26 mouse cellular contexts compared by ENCODE assay signal in the genomic region with DNA sequence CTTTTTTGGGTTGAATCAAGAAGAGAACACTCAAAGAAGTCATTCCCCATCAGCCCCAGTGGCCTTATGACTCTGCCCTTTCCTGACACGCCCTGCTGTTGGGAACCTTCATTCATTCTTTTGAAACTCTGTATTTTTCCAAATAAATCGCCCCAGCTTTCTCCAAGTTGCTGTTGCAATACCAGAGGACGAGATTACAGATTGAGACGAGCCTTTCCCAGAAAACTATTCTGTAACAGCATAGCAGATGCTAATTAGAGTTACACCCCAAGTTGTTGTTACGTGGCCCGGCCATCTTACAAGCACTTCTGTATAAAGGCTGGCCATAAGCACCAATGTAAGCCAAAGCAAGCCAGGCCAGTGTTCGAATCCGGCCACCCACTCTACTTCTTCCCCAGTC. TPM values are rescaled to one million over a fixed set of nuclear protein-coding genes. Genes with fewer than 3 reads are reported as not detected.
DNase-seq lines count a peak whose midpoint lies in the region; ATAC-seq lines count a peak whose summit lies in the region.
"Had no signal": no experiment of that assay in that cellular context is flagged by ENCODE, and none has a peak within 500 bp of the region (broad histone marks: within the 10 kb centered on the region; RNA-seq: fewer than 3 reads in every experiment).

No protein-coding gene starts in this region.

- H3K27me3 ChIP-seq in hindbrain, embryonic 13.5 days = no peaks in the 10 kb centered on the region
- H3K27me3 ChIP-seq: CH12.LX; embryonic facial prominence, embryonic 13.5 days; limb, embryonic 13.5 days; lung, embryonic 15.5 days; Patski had no signal

- no peaks in the 10 kb centered on the region for H3K9me3 ChIP-seq in hindbrain, embryonic 13.5 days
- H3K9me3 ChIP-seq: embryonic facial prominence, embryonic 13.5 days; G1E; heart, embryonic 10.5 days; limb, embryonic 13.5 days; lung, embryonic 15.5 days had no signal

- DNase-seq in heart, adult 18-20 months = peak; percentile 61 to 77
- DNase-seq in heart, postnatal 36 days = no peak
- peak; percentile 63 for DNase-seq in lung, postnatal 36 days
- no peak for DNase-seq in lung, postnatal 10 days
- peak; percentile 67 for DNase-seq in adipocyte (ENCODE audit: low spot score)
- DNase-seq in skeletal muscle tissue, adult 2 months (ENCODE audit: low read depth, low spot score) = peak; percentile 60
- no peak for DNase-seq in urinary bladder, adult 18-20 months (ENCODE audit: low spot score in 2 of 2)
- DNase-seq: cerebellum, adult 11-12 months; cerebellum, adult 9-11 months; gastrocnemius, postnatal 10 days; kidney, adult 8-10 months; kidney, postnatal 4 days; midbrain, embryonic 14.5 days; right cerebral cortex, postnatal 25 days had no signal

- no peak overlapping the region for H3K9ac ChIP-seq in hindbrain, embryonic 13.5 days
- H3K9ac ChIP-seq: embryonic facial prominence, embryonic 13.5 days; limb, embryonic 13.5 days; lung, embryonic 15.5 days had no signal

- no peaks in the 10 kb centered on the region for H3K36me3 ChIP-seq in hindbrain, embryonic 13.5 days
- H3K36me3 ChIP-seq: embryonic facial prominence, embryonic 13.5 days; G1E; heart, embryonic 10.5 days; limb, embryonic 13.5 days; lung, embryonic 15.5 days had no signal

- 91% methylated on average over 8 of the region's 8 CpGs for WGBS in hindbrain, embryonic 13.5 days

- H3K4me2 ChIP-seq in hindbrain, embryonic 13.5 days = no peak overlapping the region
- H3K4me2 ChIP-seq: embryonic facial prominence, embryonic 13.5 days; limb, embryonic 13.5 days; liver, embryonic 11.5 days; lung, embryonic 15.5 days had no signal

- intact Hi-C loops in heart, postnatal 36 days (cut with DNase I) = no loop called here

- no peak overlapping the region for H3K27ac ChIP-seq in hindbrain, embryonic 13.5 days
- H3K27ac ChIP-seq: embryonic facial prominence, embryonic 13.5 days; heart, embryonic 10.5 days; kidney, postnatal 0 days; limb, embryonic 13.5 days; lung, embryonic 15.5 days had no signal

- H3K4me1 ChIP-seq in hindbrain, embryonic 13.5 days (replicated peaks) = no peaks in the 10 kb centered on the region
- H3K4me1 ChIP-seq: embryonic facial prominence, embryonic 13.5 days; limb, embryonic 13.5 days had no signal

- no peak for ATAC-seq in hindbrain, embryonic 13.5 days (ENCODE audit: low FRiP score)
- ATAC-seq: forebrain, embryonic 16.5 days; intestine, embryonic 16.5 days; Patski had no signal

- no peak overlapping the region for H3K4me3 ChIP-seq in hindbrain, embryonic 13.5 days
- H3K4me3 ChIP-seq: embryonic facial prominence, embryonic 13.5 days; heart, embryonic 10.5 days; limb, embryonic 13.5 days; lung, embryonic 15.5 days had no signal

RNA-seq across cellular contexts. Expression of a gene that starts 14.8 kb away (rescaled TPM):
- 10 to 100 TPM; 17.0 to 19.2 TPM for total RNA-seq in heart, adult 18-20 months (2021)
- 10 to 100 TPM; 19.8 to 21.2 TPM for total RNA-seq in heart, postnatal 36 days (2021)
- polyA plus RNA-seq in hindbrain, embryonic 13.5 days (2015; fragmentation: Nextera tagmentation; extraction: Ambion mirVana) = 2.4 TPM in 2 replicates

RNA-seq across cellular contexts. Expression of a gene that starts 35.1 kb away (rescaled TPM):
- total RNA-seq in heart, adult 18-20 months (2021) = 10 to 100 TPM; 21.5 to 28.2 TPM
- total RNA-seq in heart, postnatal 36 days (2021) = 10 to 100 TPM; 24.3 to 24.7 TPM
- polyA plus RNA-seq in hindbrain, embryonic 13.5 days (2015; fragmentation: Nextera tagmentation; extraction: Ambion mirVana) = 14.8 and 15.3 TPM in 2 replicates

Comparison
In these comparisons a context has a peak if more than half of its experiments do, and no peak if none do; other contexts are left out.
1. DNase-seq: peak in heart, adult 18-20 months (2 of 2), lung, postnatal 36 days (single experiment), adipocyte (single experiment) and skeletal muscle tissue, adult 2 months (single experiment); none in heart, postnatal 36 days (0 of 2), lung, postnatal 10 days (single experiment) and urinary bladder, adult 18-20 months (0 of 2).